Mouse (Mus musculus) neural tube, embryonic 14.5 days (tissue): ENCODE data around the gene Tssk6. TPM values are rescaled to one million over a fixed set of nuclear protein-coding genes. Genes with fewer than 3 reads are reported as not detected.

Experiments
- ATAC-seq: fragments of 200-750 bp; cut with Nextera tagmentation; 2 replicates; pipeline ENCODE4 v1.8.0; 2017; ENCODE audit warnings: low read depth, mild to moderate bottlenecking, moderate TSS enrichment, moderate library complexity
- H3K27ac ChIP-seq: fragments of 300-500 bp; sonication (generic); 2 replicates; pipeline ENCODE4 v1.5.1; 2014; ENCODE audit warnings: low read depth, mild to moderate bottlenecking, control low read depth, low read length, moderate library complexity, mixed read lengths
- H3K27me3 ChIP-seq: fragments of 300-500 bp; sonication (generic); 2 replicates; pipeline ENCODE4 v1.6.1; 2014; ENCODE audit warnings: low read length; ENCODE audit not compliant: control insufficient read depth, insufficient read depth
- H3K36me3 ChIP-seq: fragments of 300-500 bp; sonication (generic); 2 replicates; pipeline ENCODE4 v1.6.1; 2014; ENCODE audit warnings: low read length, mixed read lengths; ENCODE audit not compliant: control insufficient read depth, insufficient read depth
- H3K4me1 ChIP-seq: fragments of 300-500 bp; sonication (generic); 2 replicates; pipeline ENCODE4 v1.6.1; 2014; ENCODE audit warnings: low read length; ENCODE audit not compliant: control insufficient read depth, insufficient read depth
- H3K4me2 ChIP-seq: fragments of 300-500 bp; sonication (generic); 2 replicates; pipeline ENCODE4 v1.6.1; 2014; ENCODE audit warnings: mild to moderate bottlenecking, low read depth, low read length, control low read depth
- H3K4me3 ChIP-seq: fragments of 300-500 bp; sonication (generic); 2 replicates; pipeline ENCODE4 v1.5.1; 2014; ENCODE audit warnings: low read depth, low read length, control low read depth, mixed read lengths
- H3K9ac ChIP-seq: fragments of 300-500 bp; sonication (generic); replicated peaks from 2 replicates; pipeline ENCODE4 v1.6.1; 2014; ENCODE audit warnings: low read depth, mild to moderate bottlenecking, control low read depth, low read length, mixed read lengths
- H3K9me3 ChIP-seq: fragments of 300-500 bp; sonication (generic); 2 replicates; pipeline ENCODE4 v1.6.1; 2016; ENCODE audit warnings: low read length; ENCODE audit not compliant: control insufficient read depth
- WGBS: fragments of 180-500 bp; shearing (Covaris S2); extraction: QIAGEN DNeasy Blood & Tissue Kit; methylation state at CpG from one replicate; pipeline ENCODE4 v1.1.7; 2014; 5-methylcytosine and 5-hydroxymethylcytosine counted together
- polyA plus RNA-seq: library from polyadenylated mRNA; unstranded; fragments of >200 nt; fragmentation: Nextera tagmentation; extraction: Ambion mirVana; gene quantifications from 2 replicates; pipeline ENCODE4 v1.2.1, GENCODE M21; 2014

The Tssk6 gene
- polyA plus RNA-seq, 1 experiment from 2014 or later, result 4.3 TPM

GRCm38 (mm10) chr8:69919010-69919409, 17.0 kb downstream of the Tssk6 start:
- WGBS, result 87% methylated on average over 1 of the region's 1 CpGs
- peaks cover 10% of the 10 kb centered on the region; the same call in 1 of the 2 replicates for H3K36me3 ChIP-seq
- H3K4me1 ChIP-seq, result peaks cover 9% of the 10 kb centered on the region
- H3K4me2 ChIP-seq, result no peak overlapping the region
- H3K4me3 ChIP-seq, result no peak overlapping the region
- H3K9ac ChIP-seq, result no peak overlapping the region
- ATAC-seq, result peak; percentile 66
- H3K27ac ChIP-seq, result no peak overlapping the region
- no peaks in the 10 kb centered on the region for H3K27me3 ChIP-seq
- no peaks in the 10 kb centered on the region for H3K9me3 ChIP-seq

GRCm38 (mm10) chr8:69919876-69920662, 18.1 kb downstream of the Tssk6 start:
- peak; percentile 73 for ATAC-seq
- 0 out of 2 replicates have a peak overlapping the region, but pooled peaks have one; percentile 21 for H3K9ac ChIP-seq
- no peak overlapping the region for H3K4me3 ChIP-seq
- H3K4me2 ChIP-seq, result peak overlapping the region; percentile 11; the same call in 1 of the 2 replicates
- no peaks in the 10 kb centered on the region for H3K27me3 ChIP-seq
- peaks cover 9% of the 10 kb centered on the region for H3K4me1 ChIP-seq
- H3K36me3 ChIP-seq, result peaks cover 10% of the 10 kb centered on the region; the same call in 1 of the 2 replicates
- WGBS, result 48% methylated on average over 11 of the region's 11 CpGs
- H3K27ac ChIP-seq, result peak overlapping the region; percentile 69
- no peaks in the 10 kb centered on the region for H3K9me3 ChIP-seq

GRCm38 (mm10) chr8:69921141-69921540, 19.2 kb downstream of the Tssk6 start:
- no peak for ATAC-seq
- H3K27ac ChIP-seq, result peak overlapping the region; percentile 69
- H3K27me3 ChIP-seq, result no peaks in the 10 kb centered on the region

GRCm38 (mm10) chr8:69923986-69924385, 22.0 kb downstream of the Tssk6 start:
- Histone ChIP-seq H3K4me2 (no peak overlapping the region), H3K9ac (no peak overlapping the region), H3K36me3 (no peaks in the 10 kb centered on the region), H3K27ac (no peak overlapping the region), H3K4me3 (no peak overlapping the region), H3K4me1 (peaks cover 9% of the 10 kb centered on the region), H3K27me3 (no peaks in the 10 kb centered on the region), H3K9me3 (no peaks in the 10 kb centered on the region)
- no peak for ATAC-seq
- WGBS, result 81% methylated on average over 1 of the region's 1 CpGs

More at GRCm38 (mm10) chr8:69921141-69921540, 19.2 kb downstream of the Tssk6 start:
- Histone ChIP-seq H3K4me3 (no peak overlapping the region), H3K4me1 (peaks cover 9% of the 10 kb centered on the region), H3K36me3 (peaks cover 8% of the 10 kb centered on the region; the same call in 1 of the 2 replicates), H3K9me3 (no peaks in the 10 kb centered on the region), H3K9ac (0 out of 2 replicates have a peak overlapping the region, but pooled peaks have one; percentile 21), H3K4me2 (no peak overlapping the region)
- 94% methylated on average over 2 of the region's 2 CpGs for WGBS

- ATAC-seq, result no peak
- H3K4me3 ChIP-seq, result no peak overlapping the region
These were observed 24.9 kb downstream of the Tssk6 start for GRCm38 (mm10) chr8:69926901-69927300.

GRCm38 (mm10) chr8:69933811-69934210, 31.8 kb downstream of the Tssk6 start:
- no peaks in the 10 kb centered on the region for H3K9me3 ChIP-seq
- no peaks in the 10 kb centered on the region for H3K4me1 ChIP-seq
- no peak for ATAC-seq
- no peak overlapping the region for H3K4me2 ChIP-seq
- H3K9ac ChIP-seq, result no peak overlapping the region
- H3K27ac ChIP-seq, result no peak overlapping the region
- H3K27me3 ChIP-seq, result no peaks in the 10 kb centered on the region
- H3K4me3 ChIP-seq, result no peak overlapping the region
- H3K36me3 ChIP-seq, result no peaks in the 10 kb centered on the region
- WGBS, result 86% methylated on average over 2 of the region's 2 CpGs

More at GRCm38 (mm10) chr8:69926901-69927300, 24.9 kb downstream of the Tssk6 start:
- Histone ChIP-seq H3K4me1 (no peaks in the 10 kb centered on the region), H3K4me2 (no peak overlapping the region), H3K36me3 (no peaks in the 10 kb centered on the region), H3K27me3 (no peaks in the 10 kb centered on the region), H3K9me3 (no peaks in the 10 kb centered on the region), H3K9ac (no peak overlapping the region), H3K27ac (no peak overlapping the region)

GRCm38 (mm10) chr8:69934582-69934981, 32.6 kb downstream of the Tssk6 start:
- WGBS, result 92% methylated on average over 5 of the region's 5 CpGs
- ATAC-seq, result no peak
- H3K36me3 ChIP-seq, result no peaks in the 10 kb centered on the region
- H3K27me3 ChIP-seq, result no peaks in the 10 kb centered on the region
- H3K4me3 ChIP-seq, result no peak overlapping the region
- H3K27ac ChIP-seq, result no peak overlapping the region
- H3K4me2 ChIP-seq, result no peak overlapping the region
- no peak overlapping the region for H3K9ac ChIP-seq
- H3K9me3 ChIP-seq, result no peaks in the 10 kb centered on the region
- H3K4me1 ChIP-seq, result no peaks in the 10 kb centered on the region

GRCm38 (mm10) chr8:69935431-69935830, 33.4 kb downstream of the Tssk6 start:
- Histone ChIP-seq H3K36me3 (no peaks in the 10 kb centered on the region), H3K27me3 (no peaks in the 10 kb centered on the region), H3K4me2 (no peak overlapping the region), H3K27ac (no peak overlapping the region), H3K4me1 (no peaks in the 10 kb centered on the region), H3K9me3 (no peaks in the 10 kb centered on the region), H3K9ac (no peak overlapping the region), H3K4me3 (no peak overlapping the region)
- no peak for ATAC-seq
- 94% methylated on average over 3 of the region's 3 CpGs for WGBS

GRCm38 (mm10) chr8:69936050-69936794, 34.2 kb downstream of the Tssk6 start:
- no peak overlapping the region for H3K9ac ChIP-seq
- no peak overlapping the region for H3K4me2 ChIP-seq
- H3K27ac ChIP-seq, result peak overlapping the region; percentile 39
- H3K36me3 ChIP-seq, result no peaks in the 10 kb centered on the region
- 72% methylated on average over 7 of the region's 7 CpGs for WGBS
- no peak overlapping the region for H3K4me3 ChIP-seq
- no peaks in the 10 kb centered on the region for H3K27me3 ChIP-seq
- no peaks in the 10 kb centered on the region for H3K9me3 ChIP-seq
- peak; percentile 76; the same call in 1 of the 2 replicates for ATAC-seq
- no peaks in the 10 kb centered on the region for H3K4me1 ChIP-seq
